Mouse (Mus musculus): ENCODE measurements around the gene Fgf12.

Gene Fgf12

DNA sequence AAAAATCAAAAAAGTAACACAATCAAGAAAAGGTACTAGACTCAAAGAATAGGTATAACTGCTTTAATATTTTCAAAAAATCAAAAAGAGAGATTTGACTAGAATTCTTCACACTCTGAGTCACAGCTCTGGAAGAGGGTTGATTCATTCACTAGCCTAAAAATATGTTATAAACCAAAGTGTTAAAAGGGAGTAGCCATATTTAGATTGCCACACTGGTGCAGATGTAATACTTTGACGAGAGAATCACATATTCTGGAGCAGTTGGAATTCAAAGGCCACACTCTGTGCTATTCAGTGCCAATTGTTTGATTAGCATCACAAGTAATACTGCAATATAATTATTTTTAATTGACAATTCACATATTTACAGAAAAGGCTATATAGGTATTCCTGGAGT lies 416.2 kb downstream of the Fgf12 start:
- DNase-seq (ENCODE audit: low read depth in 1 of 2, low spot score in 2 of 2): no peak

DNA sequence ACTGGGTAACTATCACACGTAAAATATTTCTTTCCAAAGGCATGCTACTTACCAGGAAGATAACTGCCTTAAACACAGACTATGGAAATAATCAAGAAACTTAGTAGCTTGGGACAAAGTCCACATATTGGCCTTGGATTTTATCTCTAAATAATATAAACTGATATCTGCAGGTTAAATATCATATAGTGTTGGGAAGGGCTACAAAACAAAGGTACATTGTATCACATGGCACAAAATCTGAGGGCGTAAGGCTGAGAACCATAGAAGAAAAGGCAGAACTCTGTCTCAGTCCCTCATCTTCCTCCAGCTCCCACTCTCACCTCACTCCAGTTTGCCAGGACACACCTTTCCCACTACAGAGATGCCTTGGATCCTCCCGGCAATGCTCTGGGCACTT lies 417.8 kb downstream of the Fgf12 start:
- DNase-seq (ENCODE audit: low read depth in 1 of 2, low spot score in 2 of 2): no peak

DNA sequence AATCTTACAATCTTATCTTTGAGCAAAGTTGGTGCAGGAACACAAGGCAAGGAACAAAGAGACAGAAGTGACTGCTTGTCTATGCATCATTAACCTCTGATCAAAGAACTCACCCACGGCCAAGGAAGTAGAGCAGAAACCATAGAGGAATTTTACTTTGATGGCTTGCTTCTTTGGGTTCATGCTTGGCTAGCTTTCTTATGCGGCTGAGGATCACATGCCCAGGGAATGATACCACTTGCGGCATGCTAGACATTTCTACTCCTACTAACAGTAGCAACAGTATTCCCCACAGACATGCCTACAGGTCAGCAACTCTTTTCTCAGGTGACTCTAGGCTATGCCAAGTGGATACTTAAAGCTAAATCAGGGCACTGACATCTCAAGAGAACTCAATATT lies 429.3 kb downstream of the Fgf12 start:
- DNase-seq (ENCODE audit: low read depth in 1 of 2, low spot score in 2 of 2): no peak

DNA sequence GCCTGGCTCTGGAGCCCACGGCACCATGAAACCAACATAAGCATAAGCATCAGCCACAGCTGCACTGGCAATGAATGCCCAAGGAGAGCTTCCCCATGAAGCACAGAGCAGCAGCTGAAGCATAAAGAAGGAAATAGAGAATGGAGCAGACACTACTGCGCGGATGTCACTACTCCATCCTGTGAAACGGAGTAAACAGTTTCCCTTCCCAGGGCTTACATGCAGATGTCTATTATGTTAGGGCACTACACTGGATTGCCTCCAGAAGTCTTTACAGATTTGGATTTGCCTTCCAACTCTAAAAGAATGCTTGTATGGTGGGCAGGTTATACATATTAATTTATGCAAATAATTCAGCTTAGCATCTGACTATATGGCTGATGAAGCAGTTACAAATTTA lies 441.2 kb downstream of the Fgf12 start:
- DNase-seq (ENCODE audit: low read depth in 1 of 2, low spot score in 2 of 2): no peak

DNA sequence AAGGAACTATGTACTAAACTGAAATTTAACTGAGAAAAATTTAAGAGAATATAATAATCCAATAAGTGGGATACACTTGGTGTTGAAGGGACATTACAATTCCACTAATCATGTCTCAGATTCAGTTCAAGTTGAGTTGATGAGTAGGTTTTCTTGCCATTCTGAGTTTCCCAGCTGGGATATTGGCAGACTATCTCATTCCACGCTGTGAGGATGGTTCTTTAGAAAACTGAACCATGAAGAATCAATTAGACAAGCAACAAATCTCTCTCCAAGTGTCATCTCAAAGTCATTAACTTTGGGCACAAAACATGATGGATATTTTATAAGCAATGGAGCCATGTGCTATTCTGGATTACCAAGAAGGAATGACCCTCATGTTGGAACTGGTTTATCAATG lies 449.0 kb downstream of the Fgf12 start:
- no peak for DNase-seq (ENCODE audit: low read depth in 1 of 2, low spot score in 2 of 2)

DNA sequence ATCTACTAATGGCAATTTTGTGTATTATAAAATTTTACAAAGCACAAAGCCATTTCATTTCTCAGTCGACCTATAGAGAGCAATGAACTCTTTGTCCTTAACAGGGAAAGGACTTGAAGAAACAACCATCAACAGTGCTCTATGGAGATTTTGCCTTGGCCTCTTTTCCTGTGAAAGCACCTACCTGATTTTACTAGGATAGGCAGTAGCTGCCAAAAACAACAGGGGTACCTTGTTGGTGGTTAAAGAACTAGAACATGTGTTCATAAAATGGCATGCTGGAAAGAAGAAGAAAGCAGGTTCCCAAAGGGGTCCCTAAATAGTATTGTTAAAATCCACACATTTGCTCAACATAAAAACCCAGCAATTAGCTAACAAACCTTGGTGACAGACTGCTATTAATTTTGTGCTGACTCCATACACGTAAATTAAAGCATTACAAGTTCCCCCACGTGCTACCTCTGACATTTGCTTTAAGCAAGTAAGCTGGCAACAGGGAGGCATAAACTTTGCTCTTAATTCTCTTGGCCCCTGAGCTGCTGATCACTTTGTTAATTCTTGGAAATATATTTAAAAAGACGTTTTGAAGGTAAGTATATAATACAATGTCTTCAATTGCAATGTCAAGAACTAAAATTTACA lies 463.1 kb downstream of the Fgf12 start:
- DNase-seq (ENCODE audit: low read depth in 1 of 2, low spot score in 2 of 2): no peak

DNA sequence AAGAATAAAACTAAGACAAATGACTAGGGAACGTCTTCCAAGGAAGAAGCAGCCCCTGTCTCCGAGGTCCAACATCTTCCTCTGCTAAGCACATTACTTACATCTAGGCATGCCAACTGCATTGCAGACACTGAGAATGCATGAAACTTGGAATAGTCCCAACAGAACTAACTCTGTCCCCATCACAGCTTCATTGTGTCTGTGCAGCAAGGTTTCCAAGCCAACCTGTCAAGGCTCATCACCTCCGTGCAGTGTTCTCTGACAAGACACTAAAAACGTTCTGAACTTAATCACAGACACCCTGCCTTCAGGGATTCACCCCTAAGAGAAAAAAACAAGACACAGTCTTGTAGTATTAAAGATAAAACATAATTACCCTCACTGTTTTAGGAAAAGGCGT lies 495.0 kb downstream of the Fgf12 start:
- DNase-seq (ENCODE audit: low read depth in 1 of 2, low spot score in 2 of 2): no peak

DNA sequence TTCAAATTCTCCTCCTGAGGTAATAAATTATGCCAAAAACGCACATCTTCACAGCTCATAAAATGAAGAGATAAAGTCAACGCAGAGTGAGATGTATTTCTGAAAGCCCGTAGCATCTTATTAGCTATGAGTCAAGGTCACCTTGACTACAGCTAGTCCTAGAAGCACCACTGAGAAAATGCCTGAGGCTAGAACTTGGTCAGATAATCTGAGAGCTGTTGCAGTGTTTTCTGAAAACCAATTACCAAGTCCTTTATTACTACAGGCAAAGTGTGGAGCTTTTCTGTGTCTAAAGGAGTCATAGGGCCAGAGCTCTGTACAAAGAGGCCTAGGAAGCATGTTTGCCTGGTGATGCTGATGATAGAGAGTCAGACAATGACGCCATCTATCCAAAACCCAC lies 498.6 kb downstream of the Fgf12 start:
- DNase-seq (ENCODE audit: low read depth in 1 of 2, low spot score in 2 of 2): no peak

DNA sequence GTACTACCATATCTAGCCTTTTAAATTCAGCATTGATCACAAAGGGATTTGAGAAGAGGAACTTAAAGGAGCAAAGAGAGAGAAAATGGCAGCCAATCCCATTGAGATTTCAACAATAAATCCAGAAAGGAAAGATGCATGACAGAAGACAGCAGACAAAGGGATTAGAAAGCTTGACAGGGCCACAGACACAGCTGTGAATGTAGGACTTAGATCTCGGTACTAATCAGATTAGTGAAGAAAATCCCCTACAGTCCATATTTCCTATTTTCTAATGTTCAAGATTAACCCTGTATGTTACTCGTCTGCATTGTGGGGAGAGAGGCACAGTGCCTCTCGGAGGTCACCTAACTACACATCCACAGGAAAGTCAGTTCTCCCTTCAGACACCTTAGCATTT lies 500.9 kb downstream of the Fgf12 start:
- no peak for DNase-seq (ENCODE audit: low read depth in 1 of 2, low spot score in 2 of 2)

DNA sequence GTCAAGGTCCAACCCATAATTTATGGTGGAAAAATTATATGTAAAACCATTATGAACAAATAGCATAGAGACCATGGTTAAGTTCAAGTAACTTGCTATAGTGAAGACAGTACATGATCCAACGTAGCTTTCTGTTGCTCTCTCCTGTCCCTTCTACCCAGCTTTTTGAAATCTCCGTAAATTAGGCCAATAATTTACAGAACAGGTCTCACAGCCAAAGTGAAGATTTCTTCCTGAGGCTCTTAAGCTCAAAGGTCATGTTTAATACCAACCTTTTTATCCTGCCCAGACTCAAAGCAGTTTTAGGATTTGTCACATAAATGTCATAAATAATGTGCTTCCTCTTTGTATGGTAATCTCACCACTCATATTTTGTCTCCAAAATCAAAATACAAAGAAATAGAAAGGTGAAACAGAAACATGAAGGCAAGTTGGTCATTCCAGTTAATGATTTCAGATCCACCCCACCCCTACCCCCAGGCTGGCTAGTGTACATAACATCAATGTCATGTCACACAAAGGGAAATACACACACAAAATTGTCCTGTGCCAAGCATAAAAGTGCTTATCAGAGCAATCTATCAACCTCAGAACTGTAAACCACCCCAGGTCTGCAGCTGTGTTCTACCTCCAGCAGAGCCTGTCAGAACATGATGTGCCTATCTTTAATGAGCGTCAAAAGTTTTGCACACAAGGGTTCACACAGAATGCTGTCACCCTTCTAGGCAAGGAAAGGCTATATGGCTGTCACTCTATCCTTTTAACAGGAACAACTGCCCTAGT lies 509.8 kb downstream of the Fgf12 start:
- no peak for DNase-seq (ENCODE audit: low read depth in 1 of 2, low spot score in 2 of 2)

DNA sequence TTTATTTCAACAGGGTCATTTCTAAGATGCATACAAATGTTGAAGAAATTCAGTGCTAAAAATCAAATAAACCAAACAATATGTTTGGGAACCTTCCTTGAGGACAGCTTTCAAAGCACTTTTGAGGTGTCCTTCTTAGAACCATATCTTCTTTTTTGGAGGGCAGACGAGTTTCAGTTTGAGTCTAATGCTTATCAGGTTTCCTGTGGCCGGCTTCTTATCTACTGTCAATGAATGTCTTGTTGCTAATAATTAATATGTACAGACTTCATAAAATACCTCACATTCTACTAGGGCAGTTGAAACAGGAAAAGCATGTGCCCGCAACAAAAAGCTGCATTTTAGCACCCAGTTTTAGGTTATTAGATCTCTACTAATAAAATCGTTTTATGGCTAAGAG lies 513.5 kb downstream of the Fgf12 start:
- DNase-seq (ENCODE audit: low read depth in 1 of 2, low spot score in 2 of 2): no peak

DNA sequence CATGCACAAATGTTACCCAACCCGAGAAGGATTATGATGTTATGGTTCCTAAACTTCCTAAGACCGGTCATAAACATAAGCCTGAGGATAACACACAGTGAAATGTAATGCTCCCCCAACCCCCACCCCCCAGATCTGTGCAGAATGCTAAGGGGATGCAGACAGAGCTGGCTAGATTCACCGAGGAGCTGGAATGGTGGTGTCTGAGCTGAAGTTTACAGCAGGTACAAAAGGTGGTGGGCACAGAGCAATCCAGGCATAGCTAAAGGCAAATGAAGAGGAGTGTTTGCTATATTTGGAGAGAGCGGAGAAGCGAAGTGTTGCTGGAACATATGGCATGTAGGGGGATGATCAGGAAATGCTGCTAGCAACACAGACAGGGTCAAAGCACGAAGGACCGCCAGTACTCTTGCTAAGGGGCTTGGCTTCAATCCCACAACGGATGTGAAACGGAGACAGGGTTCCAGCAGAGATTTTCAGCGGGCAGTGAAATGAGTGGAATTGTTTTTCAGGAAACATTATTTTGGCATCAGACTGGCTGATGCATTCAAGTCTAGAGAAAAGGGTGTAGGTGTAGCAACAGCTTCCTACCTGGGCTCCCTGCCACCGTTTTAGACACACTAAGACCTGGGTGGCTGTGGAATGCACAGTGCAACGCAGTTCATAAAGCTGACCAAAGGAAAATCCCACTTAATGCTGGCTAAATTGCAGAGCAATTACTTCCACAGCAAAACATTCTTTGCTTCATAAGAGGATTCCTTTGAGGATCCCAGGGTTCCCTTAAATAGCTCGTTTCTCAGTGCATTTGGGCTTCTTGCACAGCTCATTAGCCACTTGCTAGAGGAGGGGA lies 514.6 kb downstream of the Fgf12 start:
- no peak for DNase-seq (ENCODE audit: low read depth in 1 of 2, low spot score in 2 of 2)

DNA sequence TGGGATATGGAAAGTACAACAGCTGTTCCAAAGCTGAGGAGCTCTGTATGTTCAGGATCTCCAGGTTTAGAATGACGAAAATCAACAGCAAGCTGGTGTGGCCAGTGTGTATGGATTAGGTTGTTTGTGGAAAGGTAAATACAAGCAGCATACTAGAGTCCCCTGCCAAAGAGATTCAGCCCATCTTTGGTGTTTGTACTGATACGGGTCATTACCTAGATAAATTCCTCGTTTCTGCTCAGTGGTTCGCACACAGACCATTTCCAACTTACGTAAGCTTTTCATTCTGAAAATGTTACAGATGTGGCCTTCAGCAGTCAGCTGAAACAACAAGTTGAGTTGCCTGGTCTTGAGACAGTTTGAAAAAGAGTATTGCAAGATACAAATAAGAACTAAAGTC lies 536.9 kb downstream of the Fgf12 start:
- no peak for DNase-seq (ENCODE audit: low read depth in 1 of 2, low spot score in 2 of 2)

DNA sequence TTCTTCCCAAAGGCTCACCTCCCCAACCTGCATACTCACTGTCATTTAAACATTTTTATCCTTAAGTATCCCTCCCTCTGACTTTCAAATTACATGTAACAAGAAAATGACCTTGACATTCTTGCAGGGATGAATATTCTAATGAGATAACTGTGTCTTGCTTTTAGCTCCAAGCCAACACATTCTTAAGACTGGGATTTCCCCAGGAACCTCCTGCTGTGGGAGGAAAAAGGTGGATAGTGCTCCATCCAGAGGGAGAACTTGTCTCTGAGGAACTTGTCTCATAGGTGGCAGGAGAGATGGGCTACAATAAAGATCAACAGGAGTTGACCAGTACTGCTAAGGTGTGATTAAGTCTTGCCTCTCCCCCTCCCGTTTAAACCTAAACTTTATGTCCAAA lies 540.5 kb downstream of the Fgf12 start:
- no peak for DNase-seq (ENCODE audit: low read depth in 1 of 2, low spot score in 2 of 2)

DNA sequence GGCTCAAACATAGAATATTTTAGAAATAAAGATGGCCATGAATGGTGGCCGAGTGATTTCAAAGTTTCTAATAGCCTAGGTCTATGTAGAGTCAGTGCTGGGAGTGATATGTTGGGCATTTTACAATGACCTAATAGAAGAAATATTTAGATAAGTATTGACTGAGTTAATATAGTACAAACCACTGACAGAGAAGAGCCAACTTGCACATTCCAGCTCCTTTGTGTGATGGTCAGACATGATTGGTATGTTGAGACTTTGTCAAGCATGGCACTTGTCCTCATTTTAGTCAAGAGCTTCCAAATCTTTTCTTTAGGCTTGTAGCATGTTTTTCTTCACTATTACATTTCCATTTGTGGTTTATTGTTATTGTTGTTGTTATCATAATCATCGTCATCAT lies 596.4 kb downstream of the Fgf12 start:
- DNase-seq (ENCODE audit: low read depth in 1 of 2, low spot score in 2 of 2): no peak

DNA sequence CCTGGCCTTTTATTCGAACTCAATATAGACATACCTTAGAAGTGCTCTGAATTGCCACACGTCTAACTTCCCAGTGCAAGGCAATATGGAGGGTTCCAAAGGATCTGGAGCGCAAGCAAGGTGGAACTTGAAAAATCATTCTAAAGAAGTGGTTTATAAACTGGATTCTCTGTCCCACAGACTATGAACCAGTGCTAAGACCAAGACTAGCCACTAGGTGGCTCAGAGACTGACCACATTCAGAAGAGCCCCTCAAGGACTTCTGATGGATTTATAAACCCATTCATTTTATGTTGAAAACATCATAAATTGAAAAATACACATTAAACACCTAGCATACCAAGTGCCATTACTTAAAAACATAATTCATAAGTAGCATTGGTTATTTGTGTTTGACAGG lies 611.9 kb downstream of the Fgf12 start:
- DNase-seq (ENCODE audit: low read depth in 1 of 2, low spot score in 2 of 2): no peak

DNA sequence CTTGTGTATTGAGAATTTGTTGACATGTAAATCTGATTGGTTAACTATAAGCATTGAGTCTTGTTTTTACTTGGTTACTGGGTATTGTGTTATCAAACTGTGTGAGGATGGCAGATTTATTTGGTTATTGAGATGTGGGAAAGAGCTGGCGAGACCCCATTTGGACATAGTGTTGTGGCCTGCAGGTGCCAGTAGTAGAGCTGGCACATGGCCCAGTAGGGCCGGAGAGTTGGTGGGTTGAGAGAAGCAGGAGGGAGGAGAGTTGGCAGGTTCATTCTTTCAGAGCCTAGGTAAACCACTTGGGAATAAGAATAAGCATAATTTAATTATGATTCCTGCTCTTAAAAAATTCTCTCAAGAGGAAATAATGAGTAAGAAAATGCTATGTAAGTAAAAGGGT lies 625.9 kb downstream of the Fgf12 start:
- DNase-seq (ENCODE audit: low read depth in 1 of 2, low spot score in 2 of 2): no peak

Measured in monocyte, adult 2 months (primary cell).